Mouse (Mus musculus) gastrocnemius, postnatal 4 days (tissue): ENCODE results near the gene Rab17. TPM values are rescaled to one million over a fixed set of nuclear protein-coding genes. Genes with fewer than 3 reads are reported as not detected.
A peak's percentile ranks its signal among the peaks of the same experiment; 100 is the strongest.

Experiments used
- DNase-seq, 2 experiments: peaks; one replicate each; pipeline ENCODE4 v3.0.0; 2021 to 2022; ENCODE audit warnings: low spot score in 2 of 2, mixed read lengths in 2 of 2
- total RNA-seq, 2 experiments: library from RNA; stranded (reverse); gene quantifications; 2 replicates each; pipeline ENCODE4 v1.2.3; 2021

The Rab17 gene
- total RNA-seq, 2 experiments from 2014 or later = 0.26 to 0.29 TPM

- DNase-seq = no peak
Observed at GRCm38 (mm10) chr1:90936990-90937389, 32.5 kb downstream of the Rab17 start.

GRCm38 (mm10) chr1:90933001-90933400, 36.5 kb downstream of the Rab17 start:
- no peak for DNase-seq

GRCm38 (mm10) chr1:90928575-90928934, 40.9 kb downstream of the Rab17 start:
- peak; percentile 66 to 84 for DNase-seq

- no peak for DNase-seq
Observed at GRCm38 (mm10) chr1:90927929-90928574, 41.4 kb downstream of the Rab17 start.

- no peak for DNase-seq
Observed at GRCm38 (mm10) chr1:90927308-90927707, 42.2 kb downstream of the Rab17 start.

- DNase-seq = no peak
Observed at GRCm38 (mm10) chr1:90926030-90926429, 43.4 kb downstream of the Rab17 start.

GRCm38 (mm10) chr1:90921687-90922086, 47.8 kb downstream of the Rab17 start:
- no peak for DNase-seq

GRCm38 (mm10) chr1:90917509-90917908, 52.0 kb downstream of the Rab17 start:
- no peak for DNase-seq

GRCm38 (mm10) chr1:90914948-90915569, 54.4 kb downstream of the Rab17 start, which contains the start of gene Mlph:
Mlph (plus strand) TSS chr1:90915085.
- peak in 1 of 2 experiments; percentile 43 for DNase-seq

- DNase-seq = no peak
Observed at GRCm38 (mm10) chr1:90913231-90913630, 56.2 kb downstream of the Rab17 start.

GRCm38 (mm10) chr1:90909631-90910152, 59.8 kb downstream of the Rab17 start:
- DNase-seq = peak; percentile 17 to 62

- DNase-seq = peak in 1 of 2 experiments; percentile 52
Observed at GRCm38 (mm10) chr1:90909161-90909560, 60.3 kb downstream of the Rab17 start.

Other genes with a start within 250 kb of the Rab17 start
- 100 to 1,000 TPM; 499 to 546 TPM for gene Col6a3, start 125.7 kb downstream of the Rab17 start, total RNA-seq
- under 1 TPM; 0.59 to 0.75 TPM for gene Mlph, start 54.6 kb downstream of the Rab17 start, total RNA-seq
- not detected for gene Prlh, start 16.6 kb downstream of the Rab17 start, total RNA-seq
- 100 to 1,000 TPM; 206 to 229 TPM for gene Lrrfip1, start 29.1 kb upstream of the Rab17 start, total RNA-seq
- gene Rbm44, start 175.4 kb upstream of the Rab17 start, total RNA-seq = under 1 TPM in 1 of 2 experiments, not detected in 1; 0.10 TPM
- gene Ramp1, start 210.2 kb upstream of the Rab17 start, total RNA-seq = 10 to 100 TPM; 66.3 to 66.6 TPM